Mouse (Mus musculus) embryonic stem cell, embryonic (primary cell): ENCODE measurements around the gene Gmeb2.

Experiments used
- CTCF ChIA-PET, 4 experiments: fragments of 300-600 bp in 2 of 4; fragments of 350-600 bp in 2 of 4; sonication (Branson Sonifier 250); formaldehyde crosslinking; loops; one replicate each; lab custom pipeline; 2022; ENCODE audit warnings: inconsistent platforms in 2 of 4; lab: Charles Lee
- POLR2A ChIA-PET, 4 experiments: fragments of 300-600 bp in 2 of 4; fragments of 350-600 bp in 2 of 4; sonication (Branson Sonifier 250); formaldehyde crosslinking; loops; one replicate each; lab custom pipeline; 2022; ENCODE audit warnings: antibody characterized with exemption in 4 of 4, inconsistent platforms in 1 of 4; lab: Charles Lee

Gmeb2 gene

GRCm38 (mm10) chr2:181219538-181220216, 68.2 kb downstream of the Gmeb2 start, which contains the start of gene Fndc11:
Fndc11 (plus strand) TSS chr2:181220013.
- ChIA-PET POLR2A (interaction anchor here in 3 of 4 experiments (0.6 to 5.2 kb wide), 29 partner anchors 8 to 381 kb away, joined by 3 to 42 read pairs (median 4); partner anchors contain the start of genes Ppdpf (in 3 of the 3), Dnajc5 (in 1 of the 3), Rtel1 (in 1 of the 3) and Srms (in 1 of the 3)), CTCF (interaction anchor here (0.6 to 2.1 kb wide), 14 partner anchors 9 to 487 kb away, joined by 3 to 17 read pairs (median 4); partner anchors contain the start of gene Ppdpf (in 3 of the 4))

DNA sequence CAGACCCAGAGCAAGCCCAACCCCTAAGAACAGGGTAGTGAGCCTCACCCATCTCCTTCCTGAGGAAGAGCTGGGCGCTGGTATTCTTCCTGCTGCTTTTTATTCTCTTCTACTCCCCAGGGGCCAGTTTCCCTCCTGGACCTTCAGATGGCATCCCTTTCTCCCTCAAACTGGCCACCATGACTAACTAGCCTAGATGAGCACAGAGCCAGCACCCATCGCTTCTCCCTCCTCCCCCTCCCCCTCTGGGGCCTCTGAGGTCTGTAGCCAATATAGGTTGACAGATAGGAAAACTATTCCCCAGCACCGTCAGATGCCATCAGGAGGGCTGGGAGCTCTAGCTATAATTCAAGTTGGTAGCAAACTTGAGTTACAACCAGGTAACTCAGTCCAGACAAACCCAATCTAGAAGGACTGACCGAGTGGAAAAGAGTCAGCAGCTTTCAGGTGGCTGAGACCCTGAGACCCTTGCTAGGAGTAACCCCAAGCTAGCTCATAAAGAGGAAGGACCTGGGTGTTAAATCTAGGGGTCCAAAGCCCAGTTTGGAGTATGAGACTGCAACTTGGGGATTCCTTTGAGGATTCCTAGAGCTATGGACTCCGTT, 68.9 kb downstream of the Gmeb2 start:
- ChIA-PET POLR2A (interaction anchor here (0.7 to 5.2 kb wide), 20 partner anchors 7 to 382 kb away, joined by 3 to 42 read pairs (median 6); partner anchors contain the start of genes Ppdpf (in 3 of the 4), Dnajc5 (in 1 of the 4), Rtel1 (in 1 of the 4) and Srms (in 1 of the 4)), CTCF (interaction anchor here in 3 of 4 experiments (0.6 to 2.1 kb wide), 7 partner anchors 10 to 353 kb away, joined by 3 to 17 read pairs (median 3); partner anchors contain the start of gene Ppdpf (in 2 of the 3))

DNA sequence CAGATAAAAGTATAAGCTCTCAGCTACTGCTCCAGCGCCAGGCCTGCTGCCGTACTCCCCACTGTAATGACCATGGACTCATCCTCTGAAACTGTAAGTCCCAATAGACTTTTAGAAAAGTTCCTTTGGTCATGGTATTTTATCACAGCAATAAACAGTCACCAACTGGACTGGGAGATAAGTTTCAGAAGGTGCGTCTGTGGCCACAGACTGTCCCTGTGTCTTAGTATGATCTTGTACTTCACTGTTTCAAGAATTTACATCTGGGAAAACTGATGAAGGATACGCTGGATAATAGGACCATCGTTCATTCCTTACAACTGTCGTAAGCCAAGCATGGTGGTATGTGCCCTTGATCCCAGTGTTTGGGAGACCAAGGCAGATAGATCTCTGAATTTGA, 71.8 kb downstream of the Gmeb2 start:
- CTCF ChIA-PET: no interaction called here

GRCm38 (mm10) chr2:181213021-181213445, 74.8 kb downstream of the Gmeb2 start, which contains the start of gene Srms:
Srms (minus strand) TSS chr2:181213185.
- ChIA-PET CTCF (interaction anchor here (0.6 to 1.5 kb wide), 11 partner anchors 12 to 468 kb away, joined by 3 to 5 read pairs (median 3); partner anchors contain the start of gene Ppdpf (in 3 of the 4)), POLR2A (interaction anchor here in 3 of 4 experiments (0.6 to 5.0 kb wide), 15 partner anchors 9 to 107 kb away, joined by 3 to 34 read pairs (median 4); partner anchors contain the start of genes Ppdpf (in 2 of the 3), Fndc11 (in 1 of the 3) and Rtel1 (in 1 of the 3))

More for the DNA sequence above, 71.8 kb downstream of the Gmeb2 start:
- POLR2A ChIA-PET: no interaction called here

DNA sequence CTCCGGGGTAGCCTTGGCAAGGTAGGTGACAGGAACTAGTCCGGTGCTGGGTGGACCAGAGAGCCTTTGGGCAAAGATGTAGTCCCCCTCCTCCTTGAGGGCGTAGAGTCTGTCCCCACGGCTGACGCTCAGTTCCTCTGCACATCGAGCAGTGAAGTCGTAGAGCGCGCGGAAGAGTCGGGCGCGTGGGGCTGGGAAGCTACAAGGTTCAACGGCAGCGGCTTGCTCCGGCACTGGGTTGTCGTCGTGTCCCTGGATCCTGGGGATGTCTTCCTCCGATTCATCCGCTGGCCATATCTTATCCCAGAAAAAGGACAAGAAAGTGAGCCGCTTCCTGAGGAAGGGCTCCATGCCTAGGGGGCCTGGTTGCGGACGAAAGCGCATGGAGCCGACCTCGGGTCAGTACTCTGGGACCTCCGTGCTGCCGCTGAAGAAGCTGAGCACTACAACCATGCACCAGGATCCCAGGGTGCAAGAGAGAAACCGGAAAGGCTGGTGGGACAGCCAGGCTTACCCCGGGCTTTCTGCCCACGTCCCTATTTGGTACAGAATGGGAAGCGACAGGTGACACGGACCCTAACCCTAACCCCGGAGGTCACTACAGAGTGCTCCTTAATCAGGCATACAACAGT, 75.3 kb downstream of the Gmeb2 start:
- ChIA-PET CTCF (interaction anchor here (0.8 to 1.5 kb wide), 8 partner anchors 13 to 95 kb away, joined by 3 to 5 read pairs (median 3); partner anchors contain the start of gene Ppdpf (in 2 of the 4)), POLR2A (interaction anchor here in 3 of 4 experiments (0.7 to 5.0 kb wide), 11 partner anchors 9 to 107 kb away, joined by 3 to 34 read pairs (median 5); partner anchors contain the start of genes Ppdpf (in 2 of the 3), Fndc11 (in 1 of the 3), Ptk6 (in 1 of the 3) and Rtel1 (in 1 of the 3))

GRCm38 (mm10) chr2:181206118-181206517, 81.7 kb downstream of the Gmeb2 start:
- POLR2A ChIA-PET: interaction anchor here in 1 of 4 experiments (0.9 kb wide), 1 partner anchor 27 kb away, joined by 3 read pairs; no protein-coding TSS in a partner anchor
- CTCF ChIA-PET: no interaction called here

DNA sequence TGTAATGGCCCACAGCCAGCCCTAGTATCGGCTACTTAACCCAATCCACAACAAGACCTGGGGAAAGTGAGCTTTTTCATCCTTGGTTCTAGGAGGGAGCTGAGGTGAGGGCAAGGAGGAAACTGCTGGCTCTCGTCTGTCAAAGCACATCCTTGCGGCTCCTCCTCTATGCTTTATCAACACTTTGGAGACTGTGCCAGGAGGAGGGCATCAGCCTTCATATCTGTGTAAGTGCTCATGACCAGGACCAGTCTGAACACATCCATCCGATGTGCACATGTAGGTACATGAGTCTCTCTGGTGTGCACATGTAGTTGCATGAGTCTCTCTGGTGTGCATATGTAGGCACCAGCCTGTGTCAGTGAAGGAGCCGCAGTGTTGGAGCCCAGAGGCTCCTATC, 82.2 kb downstream of the Gmeb2 start:
- ChIA-PET POLR2A (interaction anchor here in 1 of 4 experiments (0.9 kb wide), 1 partner anchor 27 kb away, joined by 3 read pairs; no protein-coding TSS in a partner anchor), CTCF (no interaction called here)

- ChIA-PET CTCF (interaction anchor here in 1 of 4 experiments (0.6 kb wide), 2 partner anchors 39 to 47 kb away, joined by 3 to 4 read pairs; partner anchors contain the start of gene Helz2), POLR2A (interaction anchor here in 2 of 4 experiments (0.6 to 1.4 kb wide), 4 partner anchors 9 to 74 kb away, joined by 3 to 4 read pairs (median 3); partner anchors contain the start of gene Ppdpf (in 1 of the 2))
Observed at GRCm38 (mm10) chr2:181202886-181203285, 84.9 kb downstream of the Gmeb2 start.

DNA sequence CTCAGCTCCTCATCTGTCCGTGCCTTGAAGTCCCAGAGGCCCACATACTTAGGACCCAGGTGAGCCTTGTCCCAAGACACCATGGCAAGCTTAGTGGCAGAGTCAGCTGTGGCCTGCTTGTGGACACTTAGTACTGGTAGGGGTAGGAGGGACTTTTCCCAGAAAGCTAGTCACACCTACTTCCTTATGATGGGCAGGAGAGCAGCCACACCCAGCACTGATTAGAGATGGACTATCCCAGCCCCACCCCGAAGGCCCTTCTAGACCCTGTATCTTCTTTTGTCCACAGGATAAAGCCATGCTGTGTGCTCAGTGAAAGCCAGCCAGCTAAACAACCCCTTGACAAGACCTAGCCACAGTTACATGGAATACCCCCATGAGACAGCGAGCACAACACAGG, 85.4 kb downstream of the Gmeb2 start, which contains the start of gene Ptk6:
Gene Ptk6, minus strand, starts transcription at position 368 of the 400 bp plus-strand sequence.
- CTCF ChIA-PET: interaction anchor here in 1 of 4 experiments (0.6 kb wide), 1 partner anchor 40 kb away, joined by 3 read pairs; the partner anchor contains the start of gene Helz2
- POLR2A ChIA-PET: interaction anchor here in 2 of 4 experiments (0.6 to 1.4 kb wide), 4 partner anchors 10 to 74 kb away, joined by 3 to 4 read pairs (median 3); partner anchors contain the start of gene Ppdpf (in 1 of the 2)

- ChIA-PET CTCF (no interaction called here), POLR2A (interaction anchor here in 2 of 4 experiments (0.6 to 1.1 kb wide), 2 partner anchors 15 to 252 kb away, joined by 3 to 4 read pairs; partner anchors contain the start of gene Ppdpf (in 1 of the 2))
Observed at GRCm38 (mm10) chr2:181201606-181202005, 86.2 kb downstream of the Gmeb2 start.
